Mouse (Mus musculus) cerebellum, adult 8-10 months (tissue): ENCODE results near the gene Pla2g6.

Experiments used
- DNase-seq: peaks from one replicate; pipeline ENCODE4 v3.0.0; 2022

Pla2g6 gene

DNA sequence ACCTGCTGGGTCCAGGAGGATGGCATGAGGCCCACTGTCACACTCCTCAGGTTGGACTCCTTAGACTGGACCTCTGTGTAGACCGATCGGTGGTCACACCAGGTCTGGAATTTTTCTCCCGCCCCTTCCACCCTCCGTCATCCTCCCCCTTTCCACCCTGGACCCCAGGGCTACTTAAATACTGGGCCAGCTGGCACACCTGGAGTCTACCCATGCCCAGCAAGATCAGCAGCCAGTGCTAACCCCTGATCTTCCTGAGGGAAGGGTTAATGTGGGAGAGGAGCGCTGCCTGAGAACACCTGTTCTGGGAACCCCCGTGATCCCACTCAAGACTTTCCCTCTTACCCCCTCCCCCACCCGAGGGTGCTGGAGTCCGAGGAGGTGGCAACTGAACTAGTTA lies 20.5 kb upstream of the Pla2g6 start:
- no peak for DNase-seq

DNA sequence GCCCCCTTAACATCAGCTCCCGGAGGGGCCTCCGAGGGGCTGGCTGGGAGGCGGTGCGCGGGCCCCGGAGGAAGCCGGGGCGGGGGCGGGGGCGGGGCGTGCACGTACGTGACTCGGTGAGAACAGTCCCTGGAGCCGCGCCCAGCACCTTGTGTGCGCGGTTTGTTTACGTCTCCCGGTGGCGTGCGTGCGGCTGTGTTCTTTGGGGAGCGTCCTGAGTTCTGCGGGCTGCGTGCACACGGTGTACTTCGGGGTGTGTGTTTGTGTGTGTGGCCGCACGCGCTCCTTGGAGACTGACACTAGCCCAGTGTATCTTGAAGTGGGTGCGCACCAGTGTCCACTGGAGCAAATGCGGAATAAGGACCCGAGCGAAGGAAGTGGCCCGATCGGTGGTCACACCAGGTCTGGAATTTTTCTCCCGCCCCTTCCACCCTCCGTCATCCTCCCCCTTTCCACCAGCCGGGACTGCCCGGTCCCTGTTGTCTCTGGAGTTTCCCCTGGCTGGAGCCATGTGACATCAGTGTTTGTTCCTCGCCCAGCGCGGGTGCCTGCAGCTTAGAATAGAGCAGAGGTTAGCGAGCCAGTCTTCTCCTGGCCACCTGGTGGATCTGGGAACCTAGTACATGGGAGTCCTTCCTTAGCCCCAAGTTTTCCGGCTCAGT lies 19.8 kb upstream of the Pla2g6 start:
- no peak for DNase-seq

DNA sequence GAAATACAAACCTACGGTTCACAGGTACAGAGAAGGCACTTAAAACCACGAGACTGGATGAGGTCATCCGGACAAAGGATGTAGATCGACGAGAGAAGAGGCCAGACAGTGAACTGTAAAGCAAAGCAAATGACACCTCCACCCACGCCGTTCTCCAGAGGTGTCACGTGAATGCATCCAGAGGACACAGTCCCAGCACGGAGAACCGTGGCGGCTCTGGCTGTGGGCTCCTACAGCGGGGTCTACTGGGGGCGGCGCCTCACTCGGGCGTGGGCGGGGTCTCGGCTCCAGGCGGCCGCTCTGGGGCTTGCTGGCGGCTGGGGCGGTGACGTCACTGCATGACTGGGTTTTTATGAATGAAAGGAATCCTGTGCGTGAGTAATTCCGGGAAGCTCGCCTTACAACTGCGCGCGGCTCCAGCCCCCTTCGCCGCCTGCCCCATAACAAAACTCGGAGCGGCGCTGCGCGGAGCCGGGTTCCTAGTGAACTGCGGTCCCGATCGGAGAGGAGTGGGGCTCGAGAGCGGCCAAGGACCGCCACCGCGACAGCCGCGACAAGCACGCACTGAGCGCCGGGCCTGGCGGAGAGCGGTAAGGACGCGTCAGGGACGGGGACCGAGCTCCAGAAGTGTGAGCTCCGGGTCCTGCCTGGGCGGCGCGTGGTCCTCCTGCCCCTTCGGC lies 19.1 kb upstream of the Pla2g6 start:
- peak; percentile 70 for DNase-seq

DNA sequence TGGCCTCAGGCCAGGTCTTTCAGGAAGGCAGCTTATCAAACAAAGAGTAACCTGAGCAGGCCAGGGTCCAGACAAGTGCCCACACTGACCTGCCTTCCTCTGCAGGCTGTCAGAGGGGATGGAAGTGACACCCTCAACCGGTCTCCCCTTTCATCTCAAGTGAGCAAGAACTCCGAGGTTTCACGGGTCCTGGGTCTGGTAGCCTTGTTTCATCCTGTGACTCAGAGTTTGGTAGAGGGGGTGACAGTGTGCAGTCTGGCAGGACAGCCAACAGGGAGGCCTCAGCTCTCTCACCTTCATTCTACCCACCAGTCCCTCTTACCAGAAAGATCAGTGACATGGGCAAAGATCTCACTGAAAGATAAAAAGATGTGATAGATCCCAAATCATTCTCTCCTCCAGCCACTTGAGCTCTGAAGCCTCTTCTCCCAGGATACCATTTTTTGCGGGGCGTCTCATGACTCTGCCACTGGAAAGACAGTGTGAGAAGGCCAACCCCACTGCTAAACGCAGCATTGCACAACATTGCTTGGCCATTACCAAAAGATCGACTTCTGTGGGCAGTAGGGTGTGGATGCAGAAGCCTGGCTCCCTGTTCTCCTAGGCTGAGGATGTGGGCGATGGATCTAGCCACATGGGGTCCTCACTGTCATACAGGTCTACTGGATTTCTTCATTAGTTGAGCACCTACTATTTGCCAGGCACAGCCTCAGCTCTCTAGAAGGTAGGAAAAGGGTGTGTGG lies 18.0 kb upstream of the Pla2g6 start, which contains the start of gene Maff:
Gene Maff (plus strand): TSS at position 571 of the 743 bp plus-strand sequence.
- no peak for DNase-seq

DNA sequence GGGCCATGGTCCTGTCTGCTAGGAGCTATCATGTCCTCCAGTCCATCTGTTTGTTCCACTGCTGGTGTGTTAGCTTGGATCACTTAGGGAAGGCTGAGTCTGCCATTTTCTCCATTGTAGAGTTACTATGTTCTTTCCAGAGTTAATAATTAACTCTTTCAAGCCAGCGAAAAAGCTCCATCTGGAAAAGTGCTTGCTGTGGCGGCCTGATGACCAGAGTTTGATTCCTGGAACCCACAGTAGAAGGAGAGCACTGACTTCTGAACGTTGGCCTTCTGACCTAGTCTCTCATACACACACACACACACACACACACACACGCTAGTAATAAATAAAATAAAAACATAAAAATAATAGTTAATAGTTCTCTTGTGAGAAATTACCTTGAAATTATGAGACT lies 16.4 kb upstream of the Pla2g6 start:
- no peak for DNase-seq

DNA sequence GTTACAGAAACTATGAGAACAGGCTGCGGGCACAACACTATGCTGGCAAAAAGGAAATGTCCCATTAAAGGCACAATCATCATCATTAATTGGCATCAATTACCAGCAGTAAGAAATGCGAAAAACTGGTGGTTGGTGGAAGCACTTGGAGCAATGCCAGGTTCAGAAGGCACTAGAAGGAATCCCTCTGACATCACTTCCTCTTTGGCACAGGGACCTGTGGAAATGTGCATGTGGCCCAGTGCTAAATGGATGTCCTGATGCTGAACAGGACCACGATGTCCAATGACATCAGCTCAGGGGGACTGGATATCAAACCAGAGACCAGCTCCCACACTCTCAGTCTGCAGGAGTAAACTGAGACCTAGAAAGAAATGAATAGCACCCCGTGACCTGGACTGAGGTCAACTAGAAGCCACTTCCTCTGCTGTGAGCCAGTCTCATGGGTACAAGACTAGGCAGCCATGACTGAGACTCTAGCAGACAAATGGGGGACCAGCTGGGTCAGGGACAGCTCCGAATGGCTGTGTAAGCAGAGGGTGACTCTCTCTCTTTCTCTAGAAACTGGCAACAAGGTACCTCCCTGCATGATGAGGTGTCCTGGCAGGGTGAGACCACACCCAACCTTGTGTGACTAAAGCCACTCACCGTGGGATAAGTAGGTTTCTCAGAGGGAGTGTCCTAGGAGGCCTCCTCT lies 14.6 kb upstream of the Pla2g6 start:
- no peak for DNase-seq

DNA sequence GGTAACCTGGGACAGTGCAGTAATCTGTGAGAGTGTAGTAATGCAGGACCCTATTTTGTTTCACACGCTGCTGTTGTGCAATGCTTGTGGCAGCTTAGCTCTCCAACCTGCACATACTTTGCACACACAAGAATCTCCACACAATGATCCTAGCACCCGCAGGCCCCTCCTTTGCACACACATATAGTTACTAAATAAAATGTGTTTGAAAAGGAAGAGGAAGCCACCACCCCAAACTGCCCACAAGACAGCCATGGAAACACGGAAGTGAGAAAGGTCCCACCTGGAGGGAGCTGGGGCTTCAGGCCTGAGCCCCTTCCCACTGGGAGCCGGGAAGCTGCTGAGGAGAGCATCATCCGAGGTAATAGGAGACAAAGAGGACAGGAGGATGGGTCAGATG lies 10.8 kb upstream of the Pla2g6 start:
- no peak for DNase-seq

DNA sequence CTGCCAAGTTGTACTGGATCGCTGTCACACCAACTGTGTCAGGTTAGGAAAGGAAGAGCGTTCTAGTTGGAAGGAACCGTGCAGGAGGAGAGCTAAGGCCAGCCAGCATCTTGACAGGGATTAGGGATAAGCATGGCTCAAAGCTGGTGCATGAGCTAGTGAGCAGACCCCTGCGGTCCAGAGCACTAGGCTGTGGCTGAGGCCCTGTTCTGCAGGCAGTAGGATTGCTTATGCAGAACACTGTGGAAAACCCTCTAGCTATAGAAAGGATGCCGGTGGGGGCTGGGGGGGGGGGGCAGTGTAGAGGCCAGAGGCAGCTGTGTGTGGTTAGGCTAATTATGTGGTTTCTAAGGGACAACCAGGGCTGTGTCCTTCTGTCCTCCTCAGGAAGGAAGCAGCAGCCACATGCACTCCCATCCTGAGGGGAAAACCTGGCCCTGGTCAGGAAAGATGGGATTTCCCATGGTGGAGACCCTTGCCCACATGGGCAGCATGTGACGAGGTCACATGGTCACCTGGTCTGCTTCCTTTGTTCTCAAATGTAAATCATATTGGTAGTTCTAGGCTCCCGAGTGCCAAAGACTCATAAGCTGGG lies 7.0 kb upstream of the Pla2g6 start:
- no peak for DNase-seq

DNA sequence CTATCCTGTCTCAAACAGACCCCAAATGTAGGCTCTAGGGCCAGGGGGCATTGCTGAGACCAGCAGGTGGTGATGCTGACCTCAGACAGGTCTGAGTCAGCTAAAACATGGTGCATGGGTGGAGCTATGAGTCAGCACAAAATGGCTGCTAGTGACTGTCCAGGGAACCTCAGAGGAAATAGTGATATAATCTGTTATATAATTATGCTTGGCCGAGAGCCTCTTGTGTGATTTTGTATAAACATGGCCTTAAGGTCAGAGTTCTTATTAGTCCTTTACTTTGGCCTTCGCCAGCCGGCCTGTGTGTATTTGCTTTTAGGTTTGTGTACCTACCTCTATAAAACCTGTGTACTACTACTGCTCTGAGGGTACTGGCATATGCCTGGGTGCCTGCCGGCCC lies 5.2 kb upstream of the Pla2g6 start:
- DNase-seq: no peak

DNA sequence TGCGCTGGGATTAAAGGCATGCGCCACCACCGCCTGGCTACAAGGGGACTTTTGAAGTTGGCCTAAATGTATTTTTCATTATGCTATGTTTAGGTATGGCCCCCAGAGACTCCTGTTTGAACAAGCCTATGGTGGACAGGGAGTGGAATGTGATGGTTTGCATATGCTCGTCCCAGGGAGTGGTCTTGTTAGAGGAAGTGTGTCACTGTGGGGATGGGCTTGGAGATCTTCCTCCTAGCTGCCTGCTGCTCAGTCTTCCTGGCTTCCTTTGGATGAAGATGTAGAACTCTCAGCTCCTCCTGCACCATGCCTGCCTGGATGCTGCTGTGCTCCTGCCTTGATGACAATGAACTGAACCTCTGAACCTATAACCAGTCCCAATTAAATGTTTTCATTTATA lies 2.3 kb upstream of the Pla2g6 start:
- no peak for DNase-seq

DNA sequence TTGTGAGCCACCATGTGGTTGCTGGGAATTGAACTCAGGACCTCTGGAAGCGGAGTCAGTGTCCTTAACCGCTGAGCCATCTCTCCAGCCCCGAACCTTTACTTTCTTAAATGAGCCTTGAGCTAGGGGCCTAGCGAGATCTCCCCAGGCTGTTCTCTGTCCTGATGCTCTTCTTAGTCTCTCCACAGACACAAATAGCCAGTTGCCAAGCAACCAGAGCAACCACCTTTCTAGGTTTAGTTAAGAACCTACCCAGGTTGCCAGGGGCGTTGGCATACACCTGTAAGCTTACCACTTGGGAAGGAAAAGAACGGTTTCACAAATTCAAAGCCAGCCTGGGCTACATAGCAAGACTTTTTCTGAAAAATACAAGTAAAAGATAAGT lies 1.8 kb upstream of the Pla2g6 start:
- DNase-seq: no peak

DNA sequence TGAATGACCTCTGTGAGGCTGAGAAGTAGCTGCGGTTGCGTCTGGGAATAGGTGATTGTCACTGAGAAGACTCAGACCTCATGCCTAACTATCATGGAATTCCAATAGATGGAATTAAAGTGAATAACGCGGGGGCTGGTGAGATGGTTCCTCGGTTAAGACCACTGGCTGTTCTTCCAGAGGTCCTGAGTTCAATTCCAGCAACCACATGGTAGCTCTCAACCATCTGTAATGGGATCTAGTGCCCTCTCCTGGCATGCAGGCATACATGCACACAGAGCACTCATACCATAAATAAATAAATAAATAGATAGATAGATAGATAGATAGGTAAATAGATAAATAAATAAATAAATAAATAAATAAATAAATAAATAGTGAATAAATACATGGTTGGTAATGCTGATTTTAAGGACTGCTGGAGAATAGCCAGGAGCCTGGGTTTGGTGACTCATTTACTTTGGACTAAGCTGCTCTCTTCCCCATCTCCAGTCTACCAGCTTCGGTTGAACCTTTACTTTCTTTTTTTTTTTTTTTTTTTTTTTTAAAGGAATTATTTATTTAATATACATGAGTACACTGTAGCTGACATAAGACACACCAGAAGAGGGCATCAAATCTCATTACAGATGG lies 1.3 kb upstream of the Pla2g6 start:
- DNase-seq: no peak

DNA sequence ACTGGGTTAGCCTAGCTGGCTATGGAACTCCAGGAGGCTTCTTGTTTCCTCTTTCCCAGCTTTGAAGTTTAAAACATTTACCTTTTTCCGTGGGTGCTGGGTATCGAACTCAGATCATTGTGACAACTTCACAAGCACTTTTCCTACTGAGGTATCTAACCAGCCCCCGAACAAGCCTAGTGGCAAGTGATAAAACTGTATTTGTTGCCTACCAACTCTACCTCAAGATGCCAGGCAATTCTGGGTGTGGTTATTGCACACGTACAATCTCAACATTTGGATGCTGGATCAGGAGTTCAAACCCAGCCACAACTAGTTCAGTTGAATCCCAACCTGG lies 717 bp upstream of the Pla2g6 start:
- no peak for DNase-seq

DNA sequence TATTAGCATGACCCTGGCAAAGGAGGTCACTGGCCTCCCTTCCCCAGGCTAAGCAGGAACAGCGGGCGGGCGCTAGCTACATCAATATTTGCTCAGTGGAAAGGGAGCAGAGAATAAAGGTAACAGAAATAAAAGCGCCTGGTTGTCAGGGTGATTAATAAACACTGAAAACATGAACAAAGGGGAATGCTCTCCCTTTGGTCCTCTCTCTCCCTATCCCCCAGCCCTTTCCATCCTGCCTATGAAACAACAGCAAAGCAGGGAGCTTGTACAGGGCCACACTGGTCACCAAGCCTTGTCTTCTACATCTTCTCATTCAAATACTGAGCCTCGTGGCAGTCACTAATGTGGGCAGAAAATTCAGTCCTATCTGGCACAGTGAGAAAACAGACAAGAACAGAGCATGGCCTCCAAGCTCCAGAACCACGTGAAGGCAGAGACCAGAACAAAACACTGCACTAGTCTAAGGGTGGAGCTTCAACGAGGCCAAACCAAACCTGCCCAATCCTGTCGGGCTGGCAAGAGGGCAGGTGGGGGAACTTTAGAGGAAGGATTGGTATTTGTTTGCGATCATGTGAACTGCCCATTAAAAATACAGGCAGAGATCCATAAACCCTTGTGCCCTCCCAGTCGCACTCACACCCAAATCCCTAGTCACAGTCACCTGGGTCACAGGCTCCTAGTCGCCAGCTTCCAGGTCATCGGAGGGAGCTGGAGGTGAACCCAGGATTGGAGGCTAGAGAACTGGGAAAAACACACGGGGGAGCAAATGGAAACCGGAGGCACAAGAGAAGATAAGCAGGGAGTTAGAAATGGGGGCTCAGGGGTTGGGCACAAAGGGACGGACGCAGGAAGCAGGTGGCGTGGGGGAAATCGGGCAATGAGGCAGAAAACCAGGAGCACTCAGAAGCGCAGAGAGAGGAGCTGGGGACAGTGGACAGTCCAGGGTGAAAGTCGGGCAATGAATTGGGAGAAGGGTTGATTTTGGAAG lies 924 bp downstream of the Pla2g6 start:
- DNase-seq: peak; percentile 42

DNA sequence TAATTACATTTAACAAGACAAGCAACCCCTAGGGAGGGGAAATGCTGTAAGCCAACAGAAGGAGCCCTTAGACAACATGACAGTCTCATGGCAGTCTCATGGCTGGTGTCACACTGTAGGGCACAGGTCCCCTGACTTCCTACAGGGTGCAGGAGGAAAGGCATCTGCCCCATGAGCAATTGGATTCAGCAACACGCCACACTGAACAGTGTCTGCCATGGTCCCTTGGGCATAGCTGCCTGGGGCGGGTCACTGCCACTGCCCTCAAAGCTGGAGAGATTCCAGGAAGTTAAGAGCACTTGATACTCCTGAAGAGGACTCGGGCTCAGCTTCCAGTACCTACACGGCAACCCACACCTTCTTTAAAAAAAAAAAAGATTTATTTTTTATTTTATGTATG lies 1.9 kb downstream of the Pla2g6 start:
- DNase-seq: no peak

DNA sequence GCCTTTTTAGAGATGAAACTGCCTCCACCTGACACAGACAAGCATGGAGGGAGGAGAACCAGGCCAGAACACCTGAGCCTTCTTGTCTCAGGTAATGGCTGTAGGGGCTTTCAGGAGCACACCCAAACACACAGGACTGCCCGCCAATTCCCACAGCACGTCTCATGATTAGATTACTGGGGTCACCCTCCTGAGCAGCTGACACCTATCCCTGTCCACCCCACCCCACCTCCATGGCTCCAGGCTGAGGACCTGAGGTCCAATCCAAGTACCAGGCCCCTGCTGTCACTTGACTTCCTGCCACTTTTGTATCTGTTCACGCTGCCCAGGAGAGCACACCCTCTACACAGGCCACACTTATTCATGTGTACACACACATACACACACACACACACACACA lies 2.4 kb downstream of the Pla2g6 start:
- no peak for DNase-seq

DNA sequence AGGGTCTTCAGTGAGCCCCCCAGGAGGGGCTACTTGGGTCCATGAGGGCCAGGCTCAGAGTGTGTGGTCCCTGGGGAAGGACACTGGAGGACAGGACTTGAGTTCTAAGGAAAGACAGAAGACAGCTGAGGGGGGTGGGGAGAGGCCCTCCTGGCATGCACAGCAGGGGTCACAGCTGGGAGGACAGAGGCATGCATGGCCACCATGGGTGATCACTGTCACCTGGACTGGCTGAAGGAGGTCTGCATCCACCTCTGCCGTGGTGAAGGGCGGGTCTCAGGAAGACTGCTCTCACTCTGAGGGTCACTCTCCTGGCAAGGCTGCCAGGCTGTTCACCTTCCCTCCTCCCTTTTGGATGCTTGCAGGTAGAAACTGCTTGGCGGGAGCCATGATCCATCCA lies 3.8 kb downstream of the Pla2g6 start:
- DNase-seq: no peak

DNA sequence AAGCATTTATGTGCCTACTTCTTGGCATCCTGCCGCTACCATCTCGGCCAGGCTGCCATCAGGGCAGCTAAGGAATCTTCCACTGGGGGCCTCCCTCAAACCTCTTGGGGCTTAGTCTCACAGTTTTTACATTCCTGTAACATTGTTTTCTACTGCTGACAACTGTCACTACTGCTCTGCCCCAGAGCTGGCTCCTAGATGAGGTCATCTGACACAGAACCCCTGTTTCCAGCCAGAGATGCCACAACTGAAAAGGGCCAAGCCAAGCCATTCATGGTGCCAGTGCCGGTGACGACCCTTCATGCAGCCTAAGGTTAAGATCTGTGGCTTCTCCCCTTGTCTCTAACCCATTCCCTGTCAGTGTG lies 4.4 kb downstream of the Pla2g6 start:
- DNase-seq: no peak

DNA sequence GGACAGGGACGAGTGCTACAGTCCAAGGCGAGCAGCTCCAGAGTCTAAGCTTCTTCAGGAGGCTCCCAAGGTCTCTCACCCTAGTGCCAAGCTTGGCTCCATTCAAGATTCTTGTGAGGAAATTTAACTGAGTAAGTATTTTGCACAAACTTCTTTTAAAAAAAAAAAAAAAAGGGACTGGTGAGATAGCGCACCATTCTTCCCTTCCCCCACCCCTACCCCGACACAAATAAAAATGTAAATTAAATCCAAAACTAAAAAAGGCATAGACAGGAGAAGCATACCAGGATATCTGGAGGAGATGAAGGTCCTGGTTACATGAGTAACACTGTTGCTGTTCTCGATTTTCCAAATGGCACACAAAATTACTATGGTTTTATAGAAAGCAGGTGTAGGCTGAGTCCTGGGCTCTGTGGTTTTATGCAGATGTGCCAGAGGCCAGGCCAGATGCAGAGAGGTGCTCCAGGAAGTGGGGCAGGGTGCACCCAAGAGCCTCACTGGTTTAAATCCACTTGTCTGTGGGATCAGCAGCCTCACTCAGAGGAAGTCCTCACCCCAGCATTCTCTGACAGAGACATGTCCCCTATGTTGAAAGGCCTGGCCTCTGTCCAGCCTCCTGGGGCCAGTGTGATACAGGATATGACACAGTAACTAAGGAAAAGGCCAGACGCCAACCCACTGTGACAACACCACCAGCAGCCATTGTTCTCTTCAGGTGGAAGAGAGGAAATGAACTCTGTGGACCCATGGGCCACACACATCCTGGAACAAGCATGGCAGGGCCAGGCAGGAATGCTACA lies 5.0 kb downstream of the Pla2g6 start:
- no peak for DNase-seq

DNA sequence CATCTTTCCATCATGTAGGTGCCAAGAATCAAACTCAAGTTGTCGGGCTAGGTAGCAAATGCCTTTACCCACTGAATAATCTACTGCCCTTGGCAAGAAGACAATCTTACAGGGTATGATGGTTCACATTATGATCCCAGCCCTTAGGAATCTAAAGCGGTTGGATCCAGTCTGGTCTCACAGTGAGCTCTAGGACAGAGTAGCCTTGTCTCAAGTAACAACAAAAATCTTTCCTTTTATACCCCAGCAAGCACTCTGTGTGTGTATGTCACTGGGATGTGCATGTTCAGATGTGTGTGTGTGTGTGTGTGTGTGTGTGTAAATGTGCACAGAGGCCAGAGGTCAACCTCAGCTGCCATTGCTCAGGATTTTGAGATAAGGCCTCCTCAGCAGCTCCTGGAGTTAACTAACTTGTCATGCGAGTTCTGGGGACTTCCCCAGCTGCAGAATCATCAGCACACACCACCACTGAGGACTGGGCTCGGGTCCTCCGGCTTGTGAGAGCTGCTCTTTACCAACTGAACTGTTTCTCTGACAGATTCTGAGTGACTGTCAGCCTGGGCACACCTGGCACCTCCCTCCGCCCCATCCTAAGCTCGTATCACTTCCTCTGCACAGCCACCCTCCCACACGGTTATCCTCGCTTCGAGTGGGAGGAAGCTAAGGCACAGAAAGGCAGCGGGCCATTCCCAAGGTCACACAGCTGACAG lies 5.8 kb downstream of the Pla2g6 start:
- no peak for DNase-seq
